Mouse (Mus musculus) cerebellum, postnatal 10 days (tissue): Measurements from ENCODE around the gene Gm37240.
"Not testable (repeated sequence)": the region's sequence is repeated elsewhere in the genome, so short reads cannot be mapped to it uniquely, and the experiment has no call there.

Source experiments
- DNase-seq, 2 experiments: peaks; one replicate each; pipeline ENCODE4 v3.0.0; 2021; ENCODE audit warnings: mixed read lengths in 2 of 2

Gene Gm37240

DNA sequence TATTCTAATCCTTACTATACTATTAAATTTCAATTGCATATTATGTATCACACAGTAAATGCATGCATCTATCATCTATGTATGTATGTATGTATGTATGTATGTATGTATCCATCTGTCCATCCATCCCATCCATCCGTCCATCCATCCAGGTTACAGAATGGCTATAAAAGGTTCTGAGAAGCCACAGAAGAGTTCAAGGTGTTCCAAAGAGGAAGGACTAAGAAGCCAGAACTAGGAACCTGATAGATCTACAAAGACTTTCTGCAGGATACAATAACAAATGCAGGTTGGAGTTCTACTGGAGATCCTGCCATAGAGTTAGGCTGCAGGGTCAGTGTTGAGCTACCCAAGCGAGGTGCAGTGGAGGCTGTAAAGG lies 1201.0 kb downstream of the Gm37240 start:
- DNase-seq = no peak

DNA sequence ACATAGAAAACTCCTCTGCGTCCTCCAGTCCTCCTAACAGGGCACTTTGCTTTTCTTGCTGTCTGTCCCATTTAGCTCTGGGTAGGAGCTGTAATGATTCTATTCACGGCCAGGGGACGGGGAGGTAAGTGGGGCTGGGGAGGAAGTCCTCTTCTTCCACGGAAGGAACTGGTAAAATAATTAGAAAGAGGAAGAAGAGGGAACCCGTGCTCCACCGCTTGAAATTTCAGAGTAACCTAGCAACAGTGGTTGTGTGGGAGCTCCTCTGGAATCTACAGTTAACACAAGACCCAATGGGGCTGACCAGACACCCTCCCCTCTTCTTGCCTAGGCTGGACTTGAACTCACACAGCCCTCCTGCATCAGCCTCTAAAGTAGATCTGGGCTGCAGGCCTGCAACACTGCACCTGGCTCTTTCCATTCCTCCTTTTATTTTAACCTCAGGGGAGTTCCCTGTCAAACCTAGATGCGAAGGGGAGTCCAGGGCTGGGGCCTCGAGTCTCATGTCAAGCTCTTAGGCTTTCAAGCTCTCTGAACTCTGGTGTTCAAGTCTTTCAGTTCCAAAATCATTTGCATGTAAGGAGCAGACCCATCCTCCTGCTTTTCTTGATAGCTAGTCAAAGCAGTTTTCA lies 1201.5 kb downstream of the Gm37240 start:
- no peak for DNase-seq

DNA sequence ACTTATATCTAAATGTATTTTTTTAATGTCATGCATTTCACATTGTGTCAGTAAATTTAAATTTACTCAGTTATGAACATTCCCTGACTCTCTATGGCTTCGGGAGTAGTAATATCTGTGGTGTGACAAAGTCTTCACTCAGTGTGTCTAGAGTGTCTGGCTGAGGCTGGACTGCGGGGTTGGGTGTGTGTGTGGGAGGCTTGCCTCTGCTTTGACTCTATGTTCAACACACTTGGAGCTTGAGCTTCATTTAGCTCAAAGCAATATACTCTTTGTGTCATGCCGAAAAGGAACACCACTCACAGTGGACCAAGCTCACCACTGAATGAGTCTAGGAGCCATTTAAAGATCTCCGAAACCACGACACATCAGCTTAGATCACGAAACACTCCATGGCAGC lies 1203.5 kb downstream of the Gm37240 start:
- no peak for DNase-seq

DNA sequence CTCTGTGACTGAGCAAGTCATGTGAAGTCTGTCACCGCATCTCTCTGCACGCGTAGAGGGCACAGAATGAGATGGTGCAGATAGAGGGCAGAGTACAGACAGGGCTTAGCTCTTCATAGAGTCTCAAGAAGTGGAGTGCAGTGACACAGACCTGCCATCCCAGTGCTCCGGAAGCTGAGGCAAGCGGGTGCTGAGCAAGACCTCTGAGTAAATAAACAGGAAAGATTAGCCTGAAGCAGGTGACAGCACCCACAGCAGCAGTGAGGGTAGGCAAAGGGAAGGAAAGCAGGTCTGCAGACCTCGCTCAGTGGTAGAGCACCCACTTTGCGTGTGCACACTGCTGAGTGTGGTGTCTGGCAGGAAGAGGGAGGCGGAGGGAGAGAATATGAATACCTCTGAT lies 1205.6 kb downstream of the Gm37240 start:
- no peak for DNase-seq

DNA sequence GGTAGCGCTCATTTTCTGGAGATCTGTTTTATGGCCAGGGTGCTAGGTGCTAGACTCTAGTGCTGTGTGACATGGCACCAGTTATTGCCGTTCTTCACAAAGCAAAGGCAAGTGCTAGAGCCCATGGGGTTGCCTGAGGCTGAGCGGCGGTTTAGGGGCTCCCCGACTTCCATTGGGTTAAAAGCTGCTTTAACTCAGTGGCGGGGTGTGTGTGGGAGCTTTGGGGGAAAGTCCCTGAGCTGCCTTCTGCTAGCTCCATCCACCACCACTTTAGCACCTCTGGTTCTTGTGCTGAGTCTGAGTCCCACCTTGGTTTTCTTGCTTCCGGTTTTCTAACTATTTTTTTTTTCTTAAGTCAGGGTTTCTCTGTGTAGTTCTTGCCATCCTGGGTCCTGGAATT lies 1207.3 kb downstream of the Gm37240 start:
- DNase-seq = no peak

DNA sequence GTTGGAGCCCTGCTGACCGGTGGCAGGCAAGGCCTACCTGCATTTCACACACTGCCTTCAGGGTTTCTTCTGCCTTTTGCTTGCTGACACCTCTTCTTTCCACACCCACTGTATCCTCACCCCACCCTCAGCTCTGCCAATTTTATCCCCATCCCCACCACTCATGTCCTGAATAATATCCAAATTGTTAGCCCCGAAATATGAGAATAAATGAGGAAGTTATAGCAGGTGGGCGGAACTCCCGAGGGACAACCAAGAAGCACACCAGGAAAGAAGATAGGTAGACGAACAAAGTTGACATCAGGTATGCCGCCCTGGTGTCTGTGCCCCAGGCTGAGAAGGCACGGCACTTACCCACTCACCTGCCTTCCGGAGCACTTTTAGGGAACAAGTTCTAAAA lies 1207.8 kb downstream of the Gm37240 start:
- DNase-seq = no peak

DNA sequence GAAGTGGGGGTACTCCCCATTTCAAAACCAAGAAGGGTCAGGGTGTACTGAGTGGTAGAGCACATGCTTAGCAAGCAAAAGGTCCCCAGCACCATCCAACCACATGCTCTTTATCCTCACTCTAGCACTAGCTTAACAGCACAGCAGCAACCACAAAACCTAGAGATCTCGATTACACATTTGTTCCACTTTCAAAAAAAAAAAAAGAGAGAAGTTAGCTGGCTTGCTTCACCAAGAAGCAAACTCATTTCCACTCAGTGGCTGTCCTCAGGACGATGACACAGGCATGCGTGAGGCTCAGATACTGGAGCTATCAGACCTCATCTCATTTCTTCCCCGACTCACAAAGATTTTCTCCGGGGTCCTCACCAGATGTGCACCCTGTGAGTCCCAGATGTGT lies 1208.4 kb downstream of the Gm37240 start:
- DNase-seq = no peak

DNA sequence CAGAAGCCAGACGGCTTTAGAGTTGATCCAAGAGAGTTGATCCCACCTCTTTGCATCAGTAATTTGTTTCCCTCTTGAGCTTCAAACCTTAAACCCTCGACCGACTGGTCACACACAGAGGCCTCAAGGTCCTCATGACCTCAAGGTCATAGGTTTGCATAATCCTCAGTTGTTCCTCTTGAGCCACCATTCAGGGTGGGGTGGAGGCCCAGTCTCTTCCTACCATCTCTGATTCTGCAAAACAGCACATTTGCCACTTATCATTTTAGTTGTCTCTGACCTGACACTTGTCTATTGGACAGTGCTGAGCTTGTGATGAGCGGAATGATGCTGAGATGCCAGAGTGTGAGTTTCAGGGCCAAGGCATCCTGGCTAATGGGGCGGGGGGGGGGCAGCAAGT lies 1211.6 kb downstream of the Gm37240 start:
- DNase-seq = no peak

DNA sequence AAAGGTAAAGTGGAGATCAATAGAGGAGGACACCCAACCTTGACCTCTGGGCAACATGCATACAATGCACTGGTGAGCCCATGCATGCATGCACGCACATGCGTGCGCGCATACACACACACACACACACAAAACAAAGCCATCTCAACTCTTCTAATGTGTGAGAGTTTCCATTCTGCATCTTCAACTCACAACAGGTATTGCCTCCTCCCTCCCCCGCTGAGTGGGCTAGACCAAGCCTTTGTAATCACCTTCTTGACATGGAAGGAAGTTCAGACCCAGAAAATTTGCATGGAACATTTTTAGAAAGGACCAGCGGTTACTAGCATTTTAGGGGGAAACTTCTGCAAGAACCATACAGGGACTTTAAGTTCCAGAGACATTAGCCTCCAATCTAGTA lies 1213.8 kb downstream of the Gm37240 start:
- DNase-seq = no peak

DNA sequence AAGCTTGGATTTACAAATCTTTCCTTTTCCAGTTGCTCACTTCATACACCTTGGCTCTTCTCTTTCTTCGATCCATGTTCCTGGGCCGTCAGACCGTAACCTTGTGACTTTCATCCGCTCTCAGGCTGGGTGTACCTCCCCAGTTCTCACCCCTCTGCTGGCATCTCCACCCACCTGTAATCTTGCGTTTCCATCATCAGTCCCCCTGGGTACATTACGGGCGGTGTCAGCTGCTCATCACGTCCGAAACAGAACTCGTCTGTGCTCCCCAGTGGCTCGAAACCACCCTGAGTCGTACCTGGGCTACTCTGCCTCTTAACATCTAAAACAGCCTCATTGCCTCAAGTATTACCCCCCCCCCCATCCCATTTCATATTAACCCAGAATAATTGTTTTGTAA lies 1215.2 kb downstream of the Gm37240 start:
- no peak for DNase-seq

DNA sequence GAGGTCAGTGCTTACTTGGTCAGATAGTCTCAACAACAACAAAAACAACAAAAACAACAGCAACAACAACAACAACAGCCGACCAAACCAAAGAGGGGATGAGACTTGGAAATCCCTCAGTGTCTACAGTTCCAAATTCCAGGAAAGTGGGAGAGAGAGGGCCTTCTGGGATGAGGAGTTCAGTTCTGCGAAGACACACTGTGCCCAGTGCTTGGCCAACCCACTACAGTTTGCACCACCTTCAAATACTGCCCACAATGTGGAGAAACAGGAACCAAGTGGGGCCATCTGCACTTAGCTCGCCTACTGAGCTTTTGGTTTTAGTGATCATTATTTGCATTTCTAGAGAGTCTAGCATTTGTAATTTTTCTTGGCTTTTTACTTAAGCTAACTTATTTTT lies 1218.4 kb downstream of the Gm37240 start:
- no peak for DNase-seq

DNA sequence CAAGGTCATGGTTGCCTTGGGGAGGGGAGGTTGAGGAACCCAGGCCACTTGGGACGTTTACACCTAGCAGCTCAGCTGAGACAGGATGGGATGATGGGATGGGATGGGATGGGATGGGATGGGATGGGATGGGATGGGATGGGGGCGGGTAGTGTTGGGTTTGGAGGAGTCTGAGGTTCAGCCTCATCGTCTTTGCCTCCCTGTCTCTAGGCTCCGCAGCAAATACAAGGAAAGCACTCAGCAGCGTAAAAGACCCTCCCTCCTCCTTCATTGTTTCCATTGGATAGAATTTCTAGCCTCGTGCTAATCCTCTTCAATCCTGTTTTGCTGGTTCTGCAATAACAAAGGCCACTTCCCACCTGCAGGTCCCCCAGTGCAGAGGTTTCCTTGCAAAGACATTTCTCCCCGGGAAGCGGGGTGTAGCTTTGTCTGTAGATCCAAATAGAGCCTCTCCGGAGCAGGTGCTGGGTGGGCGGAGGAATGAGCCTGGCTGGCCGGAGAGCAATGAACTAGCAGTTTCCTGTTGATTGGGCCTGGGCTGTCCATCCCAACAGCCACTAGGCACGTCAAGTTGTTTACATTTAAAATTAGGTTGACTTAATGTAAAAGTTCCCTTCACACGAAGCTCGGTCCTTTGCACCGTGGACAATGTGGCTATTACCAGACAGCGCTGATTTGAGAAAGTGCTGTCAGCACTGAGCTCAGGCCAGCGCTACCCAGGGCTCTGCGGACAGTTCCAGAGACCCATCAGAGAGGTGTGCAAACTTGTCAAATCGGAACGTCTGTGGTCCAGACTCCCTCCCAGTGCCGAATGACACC lies 1221.9 kb downstream of the Gm37240 start:
- DNase-seq = peak in 1 of 2 experiments; percentile 11

DNA sequence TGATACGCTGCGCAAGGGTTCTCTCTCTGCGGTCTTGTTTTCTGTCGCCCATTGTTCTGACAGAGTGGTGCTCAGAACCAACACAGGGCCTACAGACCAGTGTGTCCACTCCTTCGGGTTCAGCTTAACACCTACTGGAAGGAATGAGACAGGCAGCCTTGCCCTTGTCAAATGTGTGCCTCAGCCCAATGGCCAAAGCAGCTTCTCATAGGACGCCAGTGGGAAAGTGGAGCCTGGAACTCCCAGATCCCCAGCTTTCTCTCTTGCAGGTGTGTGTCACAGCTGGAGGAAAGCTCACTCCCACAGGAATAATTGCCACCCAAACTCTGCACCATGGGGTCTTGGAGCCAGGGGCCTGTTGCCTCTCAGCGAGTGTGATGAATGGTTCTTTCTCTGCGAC lies 1222.6 kb downstream of the Gm37240 start:
- DNase-seq = no peak

DNA sequence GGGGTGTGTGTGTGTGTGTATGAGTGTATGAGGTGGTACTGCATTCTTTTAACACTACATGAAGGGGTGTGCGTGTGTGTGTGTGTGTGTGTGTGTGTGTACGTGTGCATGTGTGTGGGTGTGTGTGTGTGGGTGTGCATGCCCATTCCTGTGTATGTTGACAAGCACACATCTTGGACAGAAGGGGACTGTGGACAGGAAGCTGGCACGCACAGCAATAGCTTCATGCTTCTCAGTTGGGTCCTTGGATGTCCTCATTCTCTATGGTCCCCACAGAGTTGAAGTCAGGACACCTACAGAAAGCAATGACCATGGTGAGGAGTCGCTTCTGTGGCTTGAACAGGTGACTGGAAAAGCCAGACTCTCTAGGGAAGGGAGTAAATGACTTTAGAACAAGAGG lies 1223.5 kb downstream of the Gm37240 start:
- no peak for DNase-seq

DNA sequence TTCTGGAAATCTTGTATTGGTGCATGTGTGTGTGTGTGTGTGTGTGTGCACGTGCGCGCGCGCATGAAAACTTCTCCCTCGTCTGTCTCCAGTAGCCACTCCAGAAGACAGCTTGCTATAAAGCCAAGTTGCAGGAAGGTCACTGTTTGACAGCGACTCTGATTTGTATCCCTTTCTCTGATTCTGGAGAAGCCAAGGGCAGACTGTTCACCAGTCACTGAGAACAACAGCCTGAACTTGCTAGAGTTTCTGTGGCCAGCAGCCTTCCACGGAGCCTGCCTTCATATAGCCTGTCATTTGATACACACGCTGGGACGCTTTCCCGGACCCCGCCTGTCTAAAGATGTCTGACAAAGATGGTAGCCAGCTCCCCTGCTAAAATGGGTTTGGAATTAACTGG lies 1224.2 kb downstream of the Gm37240 start:
- no peak for DNase-seq

DNA sequence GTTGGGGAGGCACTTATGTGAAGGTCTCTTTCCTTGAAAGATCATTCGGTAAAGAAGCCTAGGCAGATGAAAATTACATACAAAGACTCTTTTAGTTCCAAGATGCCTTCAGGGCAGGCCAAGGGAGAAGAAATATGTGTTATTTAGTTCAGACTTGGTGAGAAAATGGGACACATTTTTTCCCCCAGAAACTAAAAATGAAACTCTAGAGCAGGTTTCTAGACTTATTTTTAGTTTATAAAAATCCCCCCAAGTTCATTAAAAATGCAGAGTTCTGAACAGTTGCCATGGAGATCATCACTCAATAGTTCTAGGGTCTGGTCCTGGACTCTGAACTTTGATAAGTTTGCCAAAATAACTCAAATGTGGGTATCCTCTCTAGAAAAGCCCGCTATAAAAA lies 1226.9 kb downstream of the Gm37240 start:
- no peak for DNase-seq

DNA sequence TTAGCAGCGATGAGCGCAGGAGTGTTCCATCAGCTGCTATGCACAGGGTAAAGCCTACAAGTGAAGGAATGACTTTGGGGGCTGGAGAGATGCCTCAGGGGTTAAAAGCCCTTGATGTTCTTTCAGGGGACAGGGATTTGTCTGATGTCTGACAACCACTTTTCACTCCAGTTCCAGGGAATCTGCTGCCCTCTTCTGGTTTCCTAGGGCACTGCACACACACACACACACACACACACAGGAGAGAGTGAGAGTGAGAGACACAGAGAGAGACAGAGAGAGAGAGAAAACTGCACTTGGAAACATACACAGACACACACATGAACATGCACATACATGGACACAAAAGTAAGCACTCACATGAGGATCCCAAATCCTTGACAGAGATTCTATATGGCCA lies 1228.4 kb downstream of the Gm37240 start:
- no peak for DNase-seq

DNA sequence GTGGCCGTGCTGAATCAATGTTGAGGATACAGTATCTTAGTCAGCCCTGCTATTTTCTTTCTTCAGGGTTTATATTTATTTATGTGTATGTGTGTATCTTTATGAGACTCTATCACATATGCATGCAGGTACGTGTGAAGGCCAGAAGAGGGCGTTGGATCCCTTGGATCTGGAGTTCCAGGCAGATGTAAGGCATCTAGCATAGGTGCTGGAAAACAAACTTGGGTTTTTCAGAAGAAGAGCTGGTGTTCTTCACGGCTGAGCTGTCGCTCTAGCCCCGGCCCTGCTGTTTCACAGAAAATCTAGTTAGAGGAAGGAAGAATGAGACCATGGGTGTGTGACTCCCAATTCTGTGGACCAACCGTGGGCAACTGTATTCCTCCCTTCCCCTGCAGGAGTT lies 1229.3 kb downstream of the Gm37240 start:
- DNase-seq = no peak

DNA sequence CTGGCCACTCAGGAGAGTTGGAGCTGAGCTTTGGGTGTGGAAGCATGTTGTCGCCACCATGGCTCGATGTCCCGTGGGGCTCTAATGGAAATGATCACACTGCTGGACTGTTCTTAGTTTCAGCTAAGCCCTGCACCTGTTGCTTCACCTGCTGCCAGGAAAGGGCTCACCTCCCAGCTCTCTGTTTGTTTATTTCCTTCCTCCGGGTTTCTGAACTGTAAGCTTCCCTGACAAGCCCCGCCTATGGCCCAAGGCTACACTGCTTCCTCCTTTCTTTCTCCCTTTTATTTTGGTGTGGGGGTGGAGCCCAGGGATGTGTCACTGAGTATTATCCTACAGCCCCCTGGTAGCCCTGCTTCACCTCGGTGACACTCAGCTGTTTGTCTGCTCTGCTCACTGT lies 1230.1 kb downstream of the Gm37240 start:
- DNase-seq = no peak

DNA sequence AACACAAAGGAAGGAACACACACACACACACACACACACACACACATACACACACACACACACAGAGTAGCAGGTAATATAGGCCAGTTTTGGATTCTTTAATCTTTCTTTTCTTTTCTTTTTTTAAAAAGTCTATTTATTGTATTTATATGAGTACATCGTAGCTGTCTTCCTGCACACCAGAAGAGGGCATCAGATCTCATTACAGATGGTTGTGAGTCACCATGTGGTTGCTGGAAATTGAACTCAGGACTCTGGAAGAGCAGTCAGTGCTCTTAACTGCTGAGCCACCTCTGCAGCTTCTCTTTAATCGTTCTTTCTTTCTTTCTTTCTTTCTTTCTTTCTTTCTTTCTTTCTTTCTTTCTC lies 1231.5 kb downstream of the Gm37240 start:
- not testable (repeated sequence) for DNase-seq

DNA sequence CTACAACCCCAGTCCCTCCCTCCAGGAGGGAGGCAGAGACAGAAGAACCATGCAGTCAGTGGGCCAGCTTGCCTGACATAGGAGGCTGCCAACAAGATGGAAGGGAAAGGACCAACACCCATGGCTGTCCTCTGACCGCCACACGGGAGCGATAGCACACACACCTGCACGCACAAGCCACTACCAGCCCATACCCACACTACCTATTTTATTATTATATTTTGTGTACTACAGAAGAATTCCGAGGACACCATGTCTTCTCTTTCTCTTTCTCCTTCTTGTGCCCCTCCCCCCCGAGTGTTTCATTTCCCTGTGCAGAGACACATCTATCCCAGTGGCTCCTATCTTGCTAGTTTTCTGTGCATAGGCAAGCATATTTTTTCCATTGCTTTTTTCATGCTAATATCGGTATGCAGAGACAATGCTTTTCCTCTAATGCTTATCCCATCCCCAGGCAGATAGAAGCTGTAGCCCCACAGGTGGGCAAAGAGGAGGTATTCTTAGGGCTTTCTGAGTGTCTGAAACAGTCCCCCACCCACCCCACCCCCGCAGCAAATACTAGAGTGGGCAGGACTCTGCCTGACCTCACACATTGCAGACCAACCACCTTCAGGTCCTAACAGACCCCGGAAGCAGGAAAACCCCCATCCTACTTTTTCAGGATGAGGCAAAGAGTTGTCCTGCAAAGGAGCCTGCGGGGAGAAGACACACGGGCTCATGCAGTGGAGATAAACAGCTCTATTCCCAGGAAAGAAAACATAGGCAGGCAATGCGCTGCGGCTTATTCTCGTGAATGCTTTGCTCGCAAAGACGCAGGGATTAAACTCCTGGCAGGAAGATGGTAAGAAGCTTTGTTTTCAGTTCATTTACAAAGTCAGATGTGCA lies 1232.2 kb downstream of the Gm37240 start:
- peak; percentile 44 to 47 for DNase-seq

DNA sequence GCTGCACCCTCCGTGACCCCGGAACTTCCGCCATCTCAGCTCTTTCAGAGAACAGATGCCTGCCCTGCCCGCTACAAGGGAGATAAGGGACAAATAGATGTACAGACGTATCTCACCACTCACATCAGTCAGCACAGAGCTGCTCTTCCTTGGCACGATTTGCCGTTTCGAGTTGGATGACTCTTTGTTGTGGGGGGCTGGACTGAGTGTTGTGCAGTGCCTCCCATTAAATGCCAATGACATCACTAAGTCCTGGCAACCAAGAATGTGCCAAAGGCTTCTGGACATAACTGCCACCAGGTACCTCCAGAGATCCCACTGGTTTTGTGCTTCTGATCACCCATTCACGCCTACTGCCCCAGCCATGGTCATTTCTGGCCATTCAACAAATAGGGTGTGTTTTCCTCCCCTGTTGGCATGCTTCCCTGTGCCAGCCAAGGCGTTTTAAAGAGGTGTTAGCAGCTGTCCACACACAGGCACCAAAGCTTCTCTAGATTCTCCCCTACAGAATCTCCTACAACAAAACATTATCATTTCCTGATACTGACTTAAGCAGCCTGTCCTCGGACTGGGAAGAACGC lies 1233.0 kb downstream of the Gm37240 start:
- DNase-seq = peak; percentile 36 to 49

DNA sequence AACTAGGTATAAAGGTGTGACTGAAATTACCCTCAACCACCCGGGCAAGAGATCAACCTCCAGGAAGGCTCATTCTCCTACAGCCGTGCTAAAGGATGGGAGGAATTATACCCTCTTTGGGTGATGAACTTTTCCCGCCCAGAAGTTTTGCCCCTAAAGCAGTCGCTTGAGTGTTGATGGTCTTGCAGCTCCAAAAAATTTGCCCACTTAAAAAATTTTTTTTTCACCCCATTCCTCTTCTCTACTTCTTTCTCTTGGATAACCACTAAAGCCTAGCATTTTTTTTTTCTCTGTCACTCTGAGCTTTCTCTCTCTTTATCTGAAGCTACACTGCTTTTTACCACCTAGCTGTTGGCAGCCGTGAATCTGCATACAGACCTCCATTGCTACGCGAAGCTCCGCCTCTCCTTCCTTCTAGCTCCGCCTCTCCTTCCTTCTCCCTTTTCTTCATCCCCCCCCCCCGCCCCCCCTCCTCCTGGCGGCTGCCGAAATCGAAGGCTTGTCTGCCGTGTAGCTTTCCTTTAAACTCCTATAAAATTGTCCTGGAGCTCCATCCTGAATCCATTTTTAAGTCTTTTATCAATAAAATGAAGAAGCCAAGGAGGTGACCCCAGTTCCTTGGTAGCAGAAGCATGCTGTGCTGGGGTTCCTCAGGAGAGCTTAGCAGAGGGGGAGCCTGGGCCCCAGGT lies 1233.6 kb downstream of the Gm37240 start:
- DNase-seq = peak; percentile 44 to 46
